Mouse (Mus musculus) liver, postnatal 0 days (tissue): Measurements from ENCODE around the gene Ikzf2. TPM values are rescaled to one million over a fixed set of nuclear protein-coding genes. Genes with fewer than 3 reads are reported as not detected.
A peak's percentile ranks its signal among the peaks of the same experiment; 100 is the strongest.

ENCODE experiments used
- ATAC-seq: fragments of 200-750 bp; cut with Nextera tagmentation; 2 replicates; pipeline ENCODE4 v1.8.0; 2017; ENCODE audit warnings: mild to moderate bottlenecking, moderate library complexity
- DNase-seq: peaks from one replicate; pipeline ENCODE4 v3.0.0-alpha.2; 2016
- H3K27ac ChIP-seq: fragments of 300-500 bp; sonication (generic); 2 replicates; pipeline ENCODE4 v1.5.1; 2014; ENCODE audit warnings: antibody characterized with exemption, moderate library complexity, mild to moderate bottlenecking, low read depth
- H3K27me3 ChIP-seq: fragments of 300-500 bp; sonication (generic); 2 replicates; pipeline ENCODE4 v1.6.1; 2014; ENCODE audit warnings: low read length, control low read depth, mixed read lengths; ENCODE audit not compliant: insufficient read depth
- H3K36me3 ChIP-seq: fragments of 300-500 bp; sonication (generic); replicated peaks from 2 replicates; pipeline ENCODE4 v1.6.1; 2014; ENCODE audit warnings: mild to moderate bottlenecking, control low read depth, low read length, moderate library complexity, mixed read lengths; ENCODE audit not compliant: insufficient read depth
- H3K4me1 ChIP-seq: fragments of 300-500 bp; sonication (generic); 2 replicates; pipeline ENCODE4 v1.6.1; 2014; ENCODE audit warnings: antibody characterized with exemption, mild to moderate bottlenecking, control low read depth; ENCODE audit not compliant: insufficient read depth
- H3K4me2 ChIP-seq: fragments of 300-500 bp; sonication (generic); 2 replicates; pipeline ENCODE4 v1.6.1; 2014; ENCODE audit warnings: low read depth, mild to moderate bottlenecking, low read length, moderate library complexity, mixed read lengths
- H3K4me3 ChIP-seq: fragments of 300-500 bp; sonication (generic); 2 replicates; pipeline ENCODE4 v1.5.1; 2014; ENCODE audit warnings: low read depth, low read length
- H3K9ac ChIP-seq: fragments of 300-500 bp; sonication (generic); replicated peaks from 2 replicates; pipeline ENCODE4 v1.6.1; 2014; ENCODE audit warnings: mild to moderate bottlenecking, moderate library complexity
- H3K9me3 ChIP-seq: fragments of 300-500 bp; sonication (generic); 2 replicates; pipeline ENCODE4 v1.6.1; 2016; ENCODE audit warnings: mild to moderate bottlenecking, control low read depth, low read length, mixed read lengths
- CTCF ChIP-seq: sonication (generic); IDR thresholded peaks from 2 replicates; pipeline ENCODE4 v1.5.1; 2016; ENCODE audit warnings: antibody characterized with exemption, low read depth
- EP300 ChIP-seq: IDR thresholded peaks from 2 replicates; pipeline ENCODE4 v1.6.1; 2016; ENCODE audit warnings: antibody characterized with exemption, low read depth, mild to moderate bottlenecking
- WGBS: fragments of 180-500 bp; shearing (Covaris S2); extraction: QIAGEN DNeasy Blood & Tissue Kit; methylation state at CpG from one replicate; pipeline ENCODE4 v1.1.7; 2014; ENCODE audit not compliant: insufficient replicate concordance; 5-methylcytosine and 5-hydroxymethylcytosine counted together
- polyA plus RNA-seq: library from polyadenylated mRNA; unstranded; fragments of >200 nt; fragmentation: Nextera tagmentation; extraction: Ambion mirVana; gene quantifications from 2 replicates; pipeline ENCODE4 v1.2.1, GENCODE M21; 2015

Ikzf2 gene
- polyA plus RNA-seq, 1 experiment from 2014 or later, result 0.33 TPM

GRCm38 (mm10) chr1:69591889-69592288, 95.2 kb downstream of the Ikzf2 start:
- H3K4me1 ChIP-seq, result no peaks in the 10 kb centered on the region
- DNase-seq, result no peak
- no peak overlapping the region for H3K9ac ChIP-seq
- no peaks in the 10 kb centered on the region for H3K27me3 ChIP-seq
- ATAC-seq, result no peak
- no peak for TF ChIP-seq EP300
- TF ChIP-seq CTCF, result no peak
- H3K36me3 ChIP-seq, result no peaks in the 10 kb centered on the region
- no peak overlapping the region for H3K27ac ChIP-seq
- WGBS, result 62% methylated on average over 6 of the region's 6 CpGs
- H3K9me3 ChIP-seq, result no peaks in the 10 kb centered on the region
- no peak overlapping the region for H3K4me2 ChIP-seq
- H3K4me3 ChIP-seq, result no peak overlapping the region

GRCm38 (mm10) chr1:69591328-69591801, 95.7 kb downstream of the Ikzf2 start:
- DNase-seq (no peak), ATAC-seq (no peak)
- H3K36me3 ChIP-seq, result no peaks in the 10 kb centered on the region
- TF ChIP-seq EP300 (no peak), CTCF (no peak)
- no peaks in the 10 kb centered on the region for H3K27me3 ChIP-seq
- no peaks in the 10 kb centered on the region for H3K9me3 ChIP-seq
- no peak overlapping the region for H3K4me3 ChIP-seq
- WGBS, result 47% methylated on average over 7 of the region's 7 CpGs
- no peak overlapping the region for H3K9ac ChIP-seq
- H3K4me2 ChIP-seq, result no peak overlapping the region
- no peak overlapping the region for H3K27ac ChIP-seq
- no peaks in the 10 kb centered on the region for H3K4me1 ChIP-seq

DNA sequence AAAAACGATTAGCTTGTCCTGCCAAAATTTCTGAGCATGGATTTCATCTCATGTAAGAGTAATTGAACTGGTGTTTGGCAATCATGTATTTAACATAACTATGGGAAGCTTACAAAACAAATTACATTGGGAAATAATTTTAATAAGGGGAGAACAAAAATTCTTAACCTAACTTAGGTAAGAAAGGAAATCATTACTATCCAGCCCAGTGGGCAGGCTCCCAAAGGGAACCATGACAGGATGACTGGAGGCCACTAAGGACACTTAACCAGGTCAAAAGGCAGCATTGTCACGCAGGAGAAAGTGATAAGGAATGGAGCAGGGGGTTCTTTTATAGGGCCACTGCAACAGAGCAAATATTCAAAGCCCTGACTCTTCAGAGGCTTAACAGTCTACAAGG, 101.5 kb downstream of the Ikzf2 start:
- 56% methylated on average over 2 of the region's 2 CpGs for WGBS
- no peaks in the 10 kb centered on the region for H3K36me3 ChIP-seq
- no peaks in the 10 kb centered on the region for H3K4me1 ChIP-seq
- no peak for TF ChIP-seq CTCF
- H3K9ac ChIP-seq, result no peak overlapping the region
- no peak overlapping the region for H3K27ac ChIP-seq
- DNase-seq (no peak), ATAC-seq (no peak)
- H3K4me2 ChIP-seq, result no peak overlapping the region
- H3K4me3 ChIP-seq, result no peak overlapping the region
- H3K27me3 ChIP-seq, result no peaks in the 10 kb centered on the region
- no peaks in the 10 kb centered on the region for H3K9me3 ChIP-seq

DNA sequence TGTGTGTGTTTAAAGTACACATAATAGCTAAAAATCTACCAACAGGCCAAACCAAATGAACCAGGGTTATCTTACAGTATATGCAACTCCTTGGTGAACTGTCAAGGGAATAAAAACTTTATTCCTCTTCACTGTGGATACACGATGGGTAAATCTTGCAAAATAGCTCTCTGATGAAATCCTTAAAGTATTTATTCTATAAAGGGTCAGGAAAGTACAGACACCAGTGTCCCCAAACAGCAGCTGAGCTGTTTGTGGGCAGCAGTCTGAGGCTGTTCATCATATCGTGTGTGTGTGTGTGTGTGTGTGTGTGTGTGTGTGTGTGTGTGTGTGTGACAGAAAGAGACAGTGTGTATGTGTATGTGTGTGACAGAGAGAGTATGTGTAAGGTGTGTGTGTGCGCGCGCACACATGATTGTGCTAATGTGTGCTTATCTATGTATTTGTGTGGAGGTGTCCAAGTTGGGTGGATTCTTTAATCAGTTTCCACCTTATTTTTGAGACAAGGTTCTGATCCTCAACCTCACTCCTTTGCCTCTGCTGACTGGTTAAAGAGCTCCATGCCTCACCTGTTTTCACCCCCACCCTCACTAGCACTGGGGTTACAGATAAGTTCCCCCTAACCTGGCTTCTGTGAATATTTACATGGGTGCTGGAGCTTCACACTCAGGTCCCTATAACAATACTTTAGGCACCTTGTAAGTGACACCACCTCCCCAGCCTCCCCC, 102.9 kb downstream of the Ikzf2 start:
- Histone ChIP-seq H3K27ac (no peak overlapping the region), H3K4me1 (no peaks in the 10 kb centered on the region), H3K4me3 (no peak overlapping the region), H3K27me3 (no peaks in the 10 kb centered on the region), H3K36me3 (no peaks in the 10 kb centered on the region), H3K9ac (no peak overlapping the region), H3K9me3 (no peaks in the 10 kb centered on the region), H3K4me2 (no peak overlapping the region)
- ATAC-seq (no peak), DNase-seq (no peak)
- TF ChIP-seq CTCF (no peak), EP300 (no peak)
- WGBS, result 67% methylated on average over 5 of the region's 5 CpGs

- no peak for ATAC-seq
- WGBS, result 84% methylated on average over 4 of the region's 4 CpGs
- no peaks in the 10 kb centered on the region for H3K27me3 ChIP-seq
- no peak for DNase-seq
- H3K9ac ChIP-seq, result no peak overlapping the region
- TF ChIP-seq EP300, result no peak
- no peak for TF ChIP-seq CTCF
- no peaks in the 10 kb centered on the region for H3K4me1 ChIP-seq
- no peaks in the 10 kb centered on the region for H3K9me3 ChIP-seq
- no peak overlapping the region for H3K4me2 ChIP-seq
- H3K27ac ChIP-seq, result no peak overlapping the region
- H3K4me3 ChIP-seq, result no peak overlapping the region
- no peaks in the 10 kb centered on the region for H3K36me3 ChIP-seq
Observed at GRCm38 (mm10) chr1:69578917-69579316, 108.1 kb downstream of the Ikzf2 start.

GRCm38 (mm10) chr1:69559443-69560090, 127.5 kb downstream of the Ikzf2 start:
- Histone ChIP-seq H3K4me3 (no peak overlapping the region), H3K9ac (no peak overlapping the region), H3K27ac (no peak overlapping the region), H3K36me3 (no peaks in the 10 kb centered on the region), H3K4me1 (peaks cover 5% of the 10 kb centered on the region; the same call in 1 of the 2 replicates), H3K27me3 (no peaks in the 10 kb centered on the region), H3K4me2 (peak overlapping the region; percentile 31; the same call in 1 of the 2 replicates), H3K9me3 (no peaks in the 10 kb centered on the region)
- TF ChIP-seq CTCF (no peak), EP300 (peak; percentile 96)
- DNase-seq (no peak), ATAC-seq (peak; percentile 91)
- WGBS, result 44% methylated on average over 5 of the region's 5 CpGs
